Mouse (Mus musculus) retina, adult 2 months (tissue): ENCODE data around the gene Psd.

Source experiments
- DNase-seq: peaks from one replicate; pipeline ENCODE4 v3.0.0-alpha.2; 2012; ENCODE audit warnings: low read depth, low spot score

The Psd gene

GRCm38 (mm10) chr19:46326756-46327305 is at the start of gene Psd:
Psd (minus strand) TSS chr19:46327156.
- no peak for DNase-seq

GRCm38 (mm10) chr19:46375891-46376290 is 48.9 kb upstream of the Psd start:
- DNase-seq: no peak

- DNase-seq: no peak
These were observed 48.5 kb upstream of the Psd start for GRCm38 (mm10) chr19:46375489-46375888.

GRCm38 (mm10) chr19:46374477-46375088 is 47.6 kb upstream of the Psd start:
- no peak for DNase-seq

GRCm38 (mm10) chr19:46369204-46369603 is 42.2 kb upstream of the Psd start:
- no peak for DNase-seq

GRCm38 (mm10) chr19:46367798-46368590 is 41.0 kb upstream of the Psd start:
- no peak for DNase-seq

GRCm38 (mm10) chr19:46363294-46364009 is 36.5 kb upstream of the Psd start:
- DNase-seq: no peak

- DNase-seq: no peak
These were observed 35.1 kb upstream of the Psd start for GRCm38 (mm10) chr19:46362104-46362503.

GRCm38 (mm10) chr19:46358381-46358780 is 31.4 kb upstream of the Psd start:
- DNase-seq: no peak

- DNase-seq: no peak
These were observed 30.7 kb upstream of the Psd start for GRCm38 (mm10) chr19:46357344-46358280.

GRCm38 (mm10) chr19:46356701-46357138 is 29.8 kb upstream of the Psd start:
- DNase-seq: peak; percentile 89

GRCm38 (mm10) chr19:46350168-46350932 is 23.4 kb upstream of the Psd start, which contains the start of gene 2310034G01Rik:
2310034G01Rik (minus strand) TSS chr19:46350302.
- no peak for DNase-seq

- DNase-seq: no peak
These were observed 22.6 kb upstream of the Psd start for GRCm38 (mm10) chr19:46349550-46349949.

- DNase-seq: no peak
These were observed 22.0 kb upstream of the Psd start for GRCm38 (mm10) chr19:46348761-46349458.

- no peak for DNase-seq
These were observed 21.1 kb upstream of the Psd start for GRCm38 (mm10) chr19:46347936-46348668.

GRCm38 (mm10) chr19:46347146-46347545 is 20.2 kb upstream of the Psd start:
- no peak for DNase-seq

GRCm38 (mm10) chr19:46344710-46345419 is 17.9 kb upstream of the Psd start:
- no peak for DNase-seq

- no peak for DNase-seq
These were observed 12.5 kb upstream of the Psd start for GRCm38 (mm10) chr19:46339287-46339971.
